Mouse (Mus musculus) limb, embryonic 13.5 days (tissue): ENCODE measurements around the gene Dyrk1b. TPM values are rescaled to one million over a fixed set of nuclear protein-coding genes. Genes with fewer than 3 reads are reported as not detected.
A peak's percentile ranks its signal among the peaks of the same experiment; 100 is the strongest.
"Not testable (repeated sequence)": the region's sequence is repeated elsewhere in the genome, so short reads cannot be mapped to it uniquely, and the experiment has no call there.

Experiments
- ATAC-seq: fragments of 200-750 bp; cut with Nextera tagmentation; 2 replicates; pipeline ENCODE4 v1.8.0; 2017; ENCODE audit warnings: low read depth, moderate number of reproducible peaks, moderate TSS enrichment; ENCODE audit not compliant: low FRiP score
- H3K27ac ChIP-seq: fragments of 300-500 bp; sonication (generic); 2 replicates; pipeline ENCODE4 v1.5.1; 2015; ENCODE audit warnings: inconsistent platforms, mild to moderate bottlenecking, moderate library complexity
- H3K27me3 ChIP-seq: fragments of 300-500 bp; sonication (generic); 2 replicates; pipeline ENCODE4 v1.6.1; 2015; ENCODE audit warnings: mild to moderate bottlenecking, inconsistent platforms
- H3K36me3 ChIP-seq: fragments of 300-500 bp; sonication (generic); 2 replicates; pipeline ENCODE4 v1.6.1; 2015; ENCODE audit warnings: inconsistent platforms, mild to moderate bottlenecking, moderate library complexity
- H3K4me1 ChIP-seq: fragments of 300-500 bp; sonication (generic); 2 replicates; pipeline ENCODE4 v1.6.1; 2015; ENCODE audit warnings: inconsistent platforms
- H3K4me2 ChIP-seq: fragments of 300-500 bp; sonication (generic); replicated peaks from 2 replicates; pipeline ENCODE4 v1.6.1; 2015; ENCODE audit warnings: inconsistent platforms, mild to moderate bottlenecking, moderate library complexity
- H3K4me3 ChIP-seq: fragments of 300-500 bp; sonication (generic); 2 replicates; pipeline ENCODE4 v1.5.1; 2015; ENCODE audit warnings: moderate library complexity, mild to moderate bottlenecking, inconsistent platforms
- H3K9ac ChIP-seq: fragments of 300-500 bp; sonication (generic); 2 replicates; pipeline ENCODE4 v1.6.1; 2015; ENCODE audit warnings: mild to moderate bottlenecking, inconsistent platforms
- H3K9me3 ChIP-seq: fragments of 300-500 bp; sonication (generic); 2 replicates; pipeline ENCODE4 v1.6.1; 2016; ENCODE audit warnings: inconsistent platforms
- WGBS: fragments of 180-500 bp; shearing (Covaris S2); methylation state at CpG from one replicate; pipeline ENCODE4 v1.1.7; 2015; 5-methylcytosine and 5-hydroxymethylcytosine counted together
- polyA plus RNA-seq: library from polyadenylated mRNA; unstranded; fragments of >200 nt; fragmentation: Nextera tagmentation; extraction: Ambion mirVana; gene quantifications from 2 replicates; pipeline ENCODE4 v1.2.1, GENCODE M21; 2015

Dyrk1b gene
- polyA plus RNA-seq: 15.0 and 16.0 TPM in 2 replicates

DNA sequence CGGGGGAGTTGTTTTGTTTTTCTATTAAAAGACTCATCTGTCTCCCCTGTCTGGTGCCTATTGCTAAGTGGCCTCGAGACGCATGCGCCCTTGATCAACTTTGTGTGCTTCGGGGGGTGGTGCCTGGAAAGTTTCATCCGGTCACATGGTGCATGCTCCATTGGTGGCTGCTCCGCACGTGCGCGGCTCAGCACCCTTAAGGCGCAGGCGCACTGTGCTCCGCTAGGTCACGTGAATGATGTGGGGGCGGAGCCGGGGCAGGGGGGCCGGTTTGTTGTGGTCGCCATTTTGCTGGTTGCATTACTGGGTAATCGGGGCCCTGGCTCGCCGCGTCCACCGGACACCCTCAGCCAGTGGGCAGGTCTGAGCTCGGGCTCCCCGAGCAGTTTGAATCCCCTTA, at the start of gene Dyrk1b:
Gene Dyrk1b (plus strand): TSS at position 242 of the 400 bp plus-strand sequence.
- Histone ChIP-seq H3K4me3 (peak within 1 kb of the TSS; percentile 98), H3K27ac (peak within 1 kb of the TSS; percentile 89), H3K4me1 (peaks cover 12% of the 10 kb centered on the region), H3K9me3 (no peaks in the 10 kb centered on the region), H3K27me3 (no peaks in the 10 kb centered on the region), H3K9ac (peak within 1 kb of the TSS; percentile 89), H3K36me3 (peaks cover 74% of the 10 kb centered on the region), H3K4me2 (peak within 1 kb of the TSS; percentile 78)
- under 1% methylated on average over 25 of the region's 25 CpGs for WGBS
- peak; percentile 92 for ATAC-seq

DNA sequence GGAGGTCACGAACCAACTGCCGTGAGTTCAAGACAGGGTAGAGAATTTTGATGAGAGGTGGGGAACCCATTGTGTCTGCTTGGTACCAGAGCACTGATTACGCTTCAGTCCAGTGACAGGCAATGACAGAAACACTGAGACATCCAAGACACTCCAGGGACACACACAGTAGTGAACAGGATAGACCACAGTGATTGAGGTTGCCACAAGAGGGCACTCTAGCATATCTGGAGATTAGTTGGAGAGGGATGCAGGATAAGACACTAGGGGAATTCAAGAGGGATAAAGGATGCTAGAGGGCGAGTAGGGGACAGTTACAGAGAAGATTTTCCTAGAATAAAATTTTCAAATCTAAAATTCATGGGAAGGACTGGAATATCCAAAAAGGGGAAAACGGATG, 41.7 kb upstream of the Dyrk1b start:
- Histone ChIP-seq H3K9ac (no peak overlapping the region), H3K4me3 (no peak overlapping the region), H3K4me2 (no peak overlapping the region), H3K4me1 (no peaks in the 10 kb centered on the region), H3K27me3 (no peaks in the 10 kb centered on the region), H3K9me3 (no peaks in the 10 kb centered on the region), H3K27ac (no peak overlapping the region), H3K36me3 (no peaks in the 10 kb centered on the region)
- ATAC-seq: no peak
- WGBS: 60% methylated on average over 5 of the region's 5 CpGs

DNA sequence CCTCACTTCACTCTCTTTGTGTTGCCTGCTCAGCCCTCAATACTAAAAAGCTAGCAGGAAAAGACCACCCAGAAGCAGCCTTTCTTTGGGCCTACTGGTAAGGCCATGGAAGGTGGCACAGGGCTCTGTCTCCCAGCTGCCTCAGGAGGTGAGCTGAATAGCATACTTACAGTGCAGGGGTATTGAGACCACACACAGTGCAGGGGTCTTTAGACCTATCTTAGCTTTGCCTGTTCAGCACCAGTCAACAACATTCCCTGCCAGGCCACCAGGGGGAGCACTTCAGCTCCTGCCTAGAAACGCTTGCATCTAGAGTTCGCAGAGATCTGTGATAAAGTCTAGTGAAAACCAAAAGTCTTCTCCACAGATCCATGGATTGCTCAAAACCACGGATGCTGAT, 31.0 kb upstream of the Dyrk1b start:
- peak; percentile 57; the same call in 1 of the 2 replicates for ATAC-seq
- H3K36me3 ChIP-seq: no peaks in the 10 kb centered on the region

DNA sequence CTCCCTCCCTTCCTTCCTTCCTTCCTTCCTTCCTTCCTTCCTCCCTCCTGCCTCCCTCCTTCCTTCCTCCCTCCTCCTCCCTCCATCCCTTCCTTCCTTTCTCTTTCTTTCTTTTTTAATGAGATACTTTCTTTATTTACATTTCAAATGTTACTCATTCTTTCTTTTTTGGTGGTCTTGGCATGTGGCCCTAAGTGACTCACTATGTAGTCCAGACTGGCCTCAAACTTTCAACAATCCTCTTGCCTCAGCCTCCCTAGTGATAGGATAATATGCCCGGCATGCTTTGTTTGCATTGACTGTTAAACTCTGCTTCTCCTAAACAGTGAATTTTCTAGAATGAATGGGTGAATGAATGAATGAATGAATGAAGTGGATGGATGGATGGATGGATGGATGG, 29.4 kb upstream of the Dyrk1b start:
- H3K36me3 ChIP-seq: no peaks in the 10 kb centered on the region
- H3K4me2 ChIP-seq: no peak overlapping the region
- H3K9me3 ChIP-seq: 0 out of 2 replicates have a peak, but pooled peaks cover 2% of the 10 kb centered on the region
- ATAC-seq: no peak
- no peaks in the 10 kb centered on the region for H3K4me1 ChIP-seq
- H3K27ac ChIP-seq: no peak overlapping the region
- H3K9ac ChIP-seq: no peak overlapping the region
- H3K27me3 ChIP-seq: no peaks in the 10 kb centered on the region
- 84% methylated on average over 1 of the region's 1 CpGs for WGBS
- H3K4me3 ChIP-seq: no peak overlapping the region

More for the DNA sequence above, 31.0 kb upstream of the Dyrk1b start:
- 16% methylated on average over 3 of the region's 3 CpGs for WGBS
- H3K4me1 ChIP-seq: no peaks in the 10 kb centered on the region
- H3K27me3 ChIP-seq: no peaks in the 10 kb centered on the region
- no peak overlapping the region for H3K4me2 ChIP-seq
- H3K9me3 ChIP-seq: peaks cover 14% of the 10 kb centered on the region
- H3K9ac ChIP-seq: no peak overlapping the region
- H3K27ac ChIP-seq: no peak overlapping the region
- H3K4me3 ChIP-seq: no peak overlapping the region

DNA sequence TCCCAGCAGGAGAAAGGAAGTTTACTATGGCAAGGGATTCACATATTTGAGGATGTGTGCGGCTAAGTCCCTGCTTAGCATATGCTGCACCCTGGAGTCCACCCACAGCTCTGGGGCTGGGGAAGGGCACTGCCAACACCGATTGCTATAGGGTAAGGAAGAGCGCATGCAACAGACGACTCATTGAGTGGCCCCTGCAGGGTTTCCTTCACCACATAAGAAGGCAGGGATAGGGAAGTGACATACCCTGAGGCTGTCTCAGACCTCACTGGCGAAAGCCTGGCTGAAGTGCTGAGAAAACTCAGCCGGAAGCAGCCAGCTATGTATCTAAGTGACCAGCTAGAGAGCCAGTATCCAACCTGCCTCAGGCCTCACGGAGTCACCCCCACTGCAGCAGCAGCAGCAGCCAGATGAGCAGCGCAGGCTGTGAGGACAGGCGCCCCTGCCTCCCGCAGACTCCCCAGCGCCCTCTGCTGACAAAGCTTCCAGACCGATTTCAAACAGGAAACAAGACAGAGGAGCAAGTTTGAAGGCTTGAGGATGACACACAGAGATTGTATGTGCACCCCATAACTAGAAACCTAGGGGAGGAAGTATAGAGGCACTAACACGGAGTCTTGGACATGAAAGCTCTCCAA, 27.6 kb upstream of the Dyrk1b start:
- Histone ChIP-seq H3K4me3 (no peak overlapping the region), H3K9me3 (no peaks in the 10 kb centered on the region), H3K27ac (no peak overlapping the region), H3K9ac (peak overlapping the region; percentile 43; the same call in 1 of the 2 replicates), H3K36me3 (no peaks in the 10 kb centered on the region), H3K4me1 (no peaks in the 10 kb centered on the region), H3K4me2 (no peak overlapping the region), H3K27me3 (no peaks in the 10 kb centered on the region)
- ATAC-seq: no peak
- WGBS: 20% methylated on average over 13 of the region's 13 CpGs

DNA sequence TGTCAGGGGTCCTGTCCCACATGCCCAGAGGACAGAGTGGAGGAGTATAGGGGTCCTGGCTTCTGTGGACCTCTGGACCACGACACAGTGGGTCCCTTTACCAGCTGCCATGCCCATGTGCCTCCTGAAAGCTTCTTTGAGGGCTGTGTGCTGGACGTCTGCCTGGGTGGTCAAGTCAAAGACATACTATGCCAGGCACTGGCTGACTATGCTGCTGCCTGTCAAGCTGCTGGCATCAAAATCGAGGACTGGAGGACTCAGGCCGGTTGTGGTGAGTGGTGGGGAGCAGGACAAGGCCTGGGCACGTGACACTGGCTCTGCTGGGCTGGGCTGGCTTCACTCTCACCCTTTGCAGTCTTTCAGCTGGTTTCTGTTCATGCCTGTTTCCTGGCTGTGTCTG, 25.7 kb upstream of the Dyrk1b start:
- not testable (repeated sequence) for H3K4me3 ChIP-seq, H3K4me1 ChIP-seq, H3K27ac ChIP-seq, H3K9ac ChIP-seq, H3K4me2 ChIP-seq, H3K36me3 ChIP-seq, ATAC-seq, H3K27me3 ChIP-seq, H3K9me3 ChIP-seq
- 48% methylated on average over 5 of the region's 5 CpGs for WGBS

DNA sequence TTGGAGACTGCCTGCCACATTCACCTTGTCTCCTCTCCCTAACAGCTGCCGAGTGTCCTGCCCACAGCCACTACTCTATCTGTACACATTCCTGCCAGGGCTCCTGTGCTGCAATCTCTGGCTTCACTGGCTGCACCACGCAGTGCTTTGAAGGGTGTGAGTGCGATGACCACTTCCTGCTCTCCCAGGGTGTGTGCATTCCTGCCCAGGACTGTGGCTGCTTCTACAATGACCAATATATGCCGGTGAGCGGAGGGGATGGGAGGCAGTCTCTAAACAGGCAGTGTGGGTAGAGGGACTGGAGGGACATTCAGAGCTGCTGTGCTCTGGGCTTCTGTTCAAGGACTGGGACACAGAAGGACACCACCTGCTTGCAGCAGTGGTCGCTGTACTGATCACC, 20.0 kb upstream of the Dyrk1b start:
- H3K4me2 ChIP-seq: no peak overlapping the region
- no peak for ATAC-seq
- H3K27me3 ChIP-seq: no peaks in the 10 kb centered on the region
- H3K27ac ChIP-seq: no peak overlapping the region
- no peaks in the 10 kb centered on the region for H3K4me1 ChIP-seq
- H3K4me3 ChIP-seq: no peak overlapping the region
- H3K36me3 ChIP-seq: no peaks in the 10 kb centered on the region
- H3K9me3 ChIP-seq: no peaks in the 10 kb centered on the region
- H3K9ac ChIP-seq: no peak overlapping the region
- 45% methylated on average over 6 of the region's 6 CpGs for WGBS

DNA sequence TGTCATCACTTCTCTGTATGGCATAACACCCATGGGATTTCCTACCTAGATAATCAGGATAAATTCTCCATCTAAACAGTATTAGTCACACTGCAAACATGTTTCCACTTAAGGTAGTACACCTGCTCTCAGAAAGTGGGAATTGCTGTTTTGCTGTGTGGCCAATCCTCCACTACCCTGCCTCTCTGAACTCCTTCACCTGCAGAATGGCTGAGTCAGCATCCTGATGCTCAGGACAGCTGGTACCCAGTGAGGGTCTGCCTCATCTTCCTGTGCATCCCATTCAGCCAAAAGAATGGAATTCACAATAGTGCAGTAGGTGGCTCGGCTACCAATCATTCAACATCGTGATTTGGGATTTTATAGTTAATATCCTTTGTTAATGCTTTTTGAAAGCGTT, 19.4 kb upstream of the Dyrk1b start:
- WGBS: 91% methylated on average over 3 of the region's 3 CpGs
- H3K9me3 ChIP-seq: no peaks in the 10 kb centered on the region

DNA sequence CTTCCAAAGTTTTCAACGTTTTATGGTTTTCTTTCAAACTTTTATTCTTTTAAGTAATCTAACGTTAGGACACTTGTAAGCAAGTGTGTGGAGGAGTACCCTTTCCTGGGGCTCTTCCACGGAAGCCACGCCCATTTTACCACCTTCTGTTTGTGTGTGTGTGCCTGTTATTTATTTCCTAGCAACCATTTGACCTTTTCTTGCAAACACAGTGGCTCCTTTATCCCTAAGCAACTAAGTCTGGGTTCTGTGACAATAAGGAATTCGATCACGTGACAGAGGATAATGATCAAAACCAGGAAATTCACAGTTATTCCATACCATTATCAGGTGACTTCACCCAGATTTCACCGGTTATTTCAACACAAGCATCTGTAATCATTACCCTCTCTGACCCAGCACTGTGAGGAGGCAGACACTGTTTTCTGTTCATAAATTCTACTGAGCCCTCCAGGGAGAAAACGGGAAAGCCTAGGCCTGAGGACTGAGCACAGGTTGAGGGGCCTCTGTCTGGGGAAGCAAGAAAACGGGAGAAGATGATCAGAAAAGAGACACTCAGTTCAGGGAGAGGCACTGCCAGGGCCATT, 18.0 kb upstream of the Dyrk1b start:
- H3K4me3 ChIP-seq: no peak overlapping the region
- H3K36me3 ChIP-seq: no peaks in the 10 kb centered on the region
- no peak overlapping the region for H3K27ac ChIP-seq
- WGBS: 50% methylated on average over 9 of the region's 9 CpGs
- peaks cover 7% of the 10 kb centered on the region; the same call in 1 of the 2 replicates for H3K9me3 ChIP-seq
- no peak overlapping the region for H3K9ac ChIP-seq
- H3K4me2 ChIP-seq: no peak overlapping the region
- no peak for ATAC-seq
- H3K27me3 ChIP-seq: no peaks in the 10 kb centered on the region
- no peaks in the 10 kb centered on the region for H3K4me1 ChIP-seq

More for the DNA sequence above, 19.4 kb upstream of the Dyrk1b start:
- no peak overlapping the region for H3K4me2 ChIP-seq
- no peaks in the 10 kb centered on the region for H3K27me3 ChIP-seq
- H3K4me1 ChIP-seq: no peaks in the 10 kb centered on the region
- no peaks in the 10 kb centered on the region for H3K36me3 ChIP-seq
- ATAC-seq: no peak
- no peak overlapping the region for H3K9ac ChIP-seq
- H3K27ac ChIP-seq: no peak overlapping the region
- H3K4me3 ChIP-seq: no peak overlapping the region

DNA sequence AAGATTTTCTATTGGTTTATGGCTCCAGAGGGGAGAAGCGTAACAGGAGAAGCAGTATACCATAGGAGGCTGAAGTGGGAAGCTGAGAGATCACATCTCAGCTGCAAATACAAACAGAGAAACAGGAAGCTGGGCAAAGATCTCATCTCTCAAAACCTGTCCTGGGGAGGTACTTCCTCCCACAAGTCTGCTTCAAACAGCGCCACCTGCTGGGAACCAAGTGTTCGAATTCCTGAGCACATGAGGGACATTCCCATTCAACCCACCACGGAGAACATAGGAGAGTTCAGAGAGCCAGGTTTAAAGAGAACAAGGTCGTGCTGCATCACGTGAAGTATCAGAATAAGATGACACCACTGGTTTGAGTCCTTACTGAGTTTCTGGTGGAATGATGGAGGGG, 13.9 kb upstream of the Dyrk1b start:
- no peaks in the 10 kb centered on the region for H3K27me3 ChIP-seq
- no peak overlapping the region for H3K4me2 ChIP-seq
- no peak overlapping the region for H3K9ac ChIP-seq
- no peak overlapping the region for H3K4me3 ChIP-seq
- ATAC-seq: no peak
- WGBS: 76% methylated on average over 6 of the region's 6 CpGs
- H3K4me1 ChIP-seq: peaks cover 13% of the 10 kb centered on the region
- H3K9me3 ChIP-seq: peaks cover 7% of the 10 kb centered on the region; the same call in 1 of the 2 replicates
- no peaks in the 10 kb centered on the region for H3K36me3 ChIP-seq
- no peak overlapping the region for H3K27ac ChIP-seq

DNA sequence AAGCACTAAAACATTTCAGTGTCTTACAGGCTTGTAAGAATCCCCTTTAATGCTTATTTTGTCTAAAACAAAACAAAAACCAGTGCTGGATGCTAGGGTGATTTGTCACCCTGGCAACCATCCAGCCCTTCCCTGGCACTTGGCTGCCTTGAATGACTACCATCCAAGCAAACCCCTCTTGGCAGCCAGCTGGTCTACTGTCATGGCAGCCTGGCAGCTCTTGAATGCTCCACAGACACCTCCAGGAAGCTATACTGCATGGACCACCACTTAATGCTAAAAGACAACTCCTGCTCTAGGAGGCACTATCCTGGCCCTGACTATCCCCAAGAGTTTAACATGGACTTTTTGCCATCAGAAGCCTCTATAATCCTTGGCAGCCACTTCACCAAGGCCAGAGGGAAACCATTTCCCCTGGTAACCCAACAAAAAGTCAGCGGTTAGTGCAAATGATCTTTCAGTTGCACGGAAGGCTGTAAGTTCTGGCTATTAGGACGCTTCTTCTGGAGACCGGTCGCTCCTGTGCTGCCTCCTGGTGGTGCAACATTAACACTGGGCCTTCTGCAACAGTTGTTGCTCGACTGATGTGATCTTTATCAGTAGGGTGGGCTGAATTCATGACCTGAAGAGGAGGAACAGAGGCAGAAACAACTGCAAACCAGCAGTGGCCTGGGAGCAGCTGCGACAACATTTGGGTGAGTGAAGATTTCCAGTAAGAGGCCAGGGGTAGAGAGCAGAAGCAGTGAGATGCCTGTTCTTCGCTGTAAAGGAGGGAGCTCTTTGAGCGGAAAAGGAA, 10.8 kb upstream of the Dyrk1b start:
- Histone ChIP-seq H3K27ac (peak overlapping the region; percentile 72; the same call in 1 of the 2 replicates), H3K4me1 (peaks cover 26% of the 10 kb centered on the region), H3K9me3 (peaks cover 7% of the 10 kb centered on the region; the same call in 1 of the 2 replicates), H3K4me3 (peak overlapping the region; percentile 90), H3K9ac (peak overlapping the region; percentile 88), H3K4me2 (peak overlapping the region; percentile 92), H3K36me3 (no peaks in the 10 kb centered on the region), H3K27me3 (no peaks in the 10 kb centered on the region)
- 0 out of 2 replicates have a peak, but pooled peaks have one; percentile 14 for ATAC-seq
- 8% methylated on average over 9 of the region's 9 CpGs for WGBS
